8 mouse cellular contexts compared by ENCODE assay signal in the genomic region with DNA sequence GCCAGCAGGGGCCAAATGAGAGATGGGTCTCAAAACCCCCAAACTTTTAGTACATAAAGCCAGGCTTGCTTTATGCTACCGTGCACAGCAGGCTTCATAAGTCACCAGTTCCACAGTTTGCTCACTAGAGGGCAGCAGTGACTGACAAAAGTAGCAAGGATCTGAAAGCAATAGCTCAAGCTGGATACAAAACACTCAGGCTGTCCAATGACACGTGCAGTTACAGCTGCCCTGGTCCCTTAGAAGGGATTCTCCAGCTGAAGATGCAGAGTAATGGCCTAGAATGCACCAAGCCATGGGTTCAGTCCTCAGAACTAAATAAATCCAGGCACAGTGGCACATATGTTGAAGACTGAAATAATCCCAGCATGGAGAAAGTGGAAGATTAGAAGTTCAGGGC. TPM values are rescaled to one million over a fixed set of nuclear protein-coding genes. Genes with fewer than 3 reads are reported as not detected.
A peak's percentile ranks its signal among the peaks of the same experiment; 100 is the strongest.
DNase-seq lines count a peak whose midpoint lies in the region; ATAC-seq lines count a peak whose summit lies in the region.

No protein-coding gene starts in this region.

- H3K4me1 ChIP-seq in liver, embryonic 13.5 days (replicated peaks): peaks cover 54% of the 10 kb centered on the region

- no peak for ATAC-seq in liver, embryonic 13.5 days (ENCODE audit: low read depth)

- 0 out of 2 replicates have a peak overlapping the region, but pooled peaks have one; percentile 2 for H3K4me2 ChIP-seq in liver, embryonic 13.5 days

- WGBS in liver, embryonic 13.5 days (ENCODE audit: insufficient replicate concordance): 4% methylated on average over 2 of the region's 2 CpGs

- no peak overlapping the region for H3K4me3 ChIP-seq in liver, embryonic 13.5 days (replicated peaks)

- no peak overlapping the region for H3K27ac ChIP-seq in liver, embryonic 13.5 days

- peak overlapping the region; percentile 22; the same call in 1 of the 2 replicates for H3K9ac ChIP-seq in liver, embryonic 13.5 days

- no peaks in the 10 kb centered on the region for H3K9me3 ChIP-seq in liver, embryonic 13.5 days (replicated peaks)

- peaks cover 40% of the 10 kb centered on the region for H3K36me3 ChIP-seq in liver, embryonic 13.5 days

- no peaks in the 10 kb centered on the region for H3K27me3 ChIP-seq in liver, embryonic 13.5 days

- peak; percentile 59 to 66 for DNase-seq in CD8-positive naive resting alpha-beta T cell, adult 2 months (ENCODE audit: low read depth in 2 of 2, low spot score in 2 of 2)
- DNase-seq in adrenal gland, adult (ENCODE audit: inconsistent age in 2 of 2, low spot score in 1 of 2): peak; percentile 66 to 90
- DNase-seq in embryo, embryonic 11.5 days (ENCODE audit: low read depth, low spot score): peak; percentile 77
- peak; percentile 39 for DNase-seq in gastrocnemius, postnatal 25 days
- DNase-seq in kidney, postnatal 14 days: peak; percentile 71
- peak; percentile 63 for DNase-seq in liver, embryonic 13.5 days
- peak; percentile 58 for DNase-seq in ovary, postnatal 14 days (ENCODE audit: low spot score)
- DNase-seq in yolk sac, embryonic 10.5 days (ENCODE audit: low spot score): peak; percentile 71

RNA-seq across cellular contexts. Expression of a gene that starts 3.0 kb away (rescaled TPM):
- total RNA-seq in gastrocnemius, postnatal 25 days (2021): 10 to 100 TPM; 16.9 to 19.0 TPM
- polyA plus RNA-seq in liver, embryonic 13.5 days (2015; fragmentation: Nextera tagmentation; extraction: Ambion mirVana): 97.1 and 105 TPM in 2 replicates

RNA-seq across cellular contexts. Expression of a gene that starts 17.8 kb away (rescaled TPM):
- total RNA-seq in gastrocnemius, postnatal 25 days (2021): 10 to 100 TPM; 14.3 to 14.5 TPM
- polyA plus RNA-seq in liver, embryonic 13.5 days (2015; fragmentation: Nextera tagmentation; extraction: Ambion mirVana): 10.4 and 13.2 TPM in 2 replicates

RNA-seq across cellular contexts. Expression of a gene that starts 22.8 kb away (rescaled TPM):
- 1 to 10 TPM in 1 of 2 experiments, not detected in 1; 1.9 TPM for total RNA-seq in gastrocnemius, postnatal 25 days (2021)
- polyA plus RNA-seq in liver, embryonic 13.5 days (2015; fragmentation: Nextera tagmentation; extraction: Ambion mirVana): not detected in 2 replicates

RNA-seq across cellular contexts. Expression of a gene that starts 28.6 kb away (rescaled TPM):
- not detected for total RNA-seq in gastrocnemius, postnatal 25 days (2021)
- polyA plus RNA-seq in liver, embryonic 13.5 days (2015; fragmentation: Nextera tagmentation; extraction: Ambion mirVana): not detected in 2 replicates

RNA-seq across cellular contexts. Expression of a gene that starts 34.5 kb away (rescaled TPM):
- total RNA-seq in gastrocnemius, postnatal 25 days (2021): under 1 TPM in 1 of 2 experiments, not detected in 1; 0.54 TPM
- 0.17 and 0.29 TPM in 2 replicates for polyA plus RNA-seq in liver, embryonic 13.5 days (2015; fragmentation: Nextera tagmentation; extraction: Ambion mirVana)
